Mouse (Mus musculus): Measurements from ENCODE around the gene Psg16. TPM values are rescaled to one million over a fixed set of nuclear protein-coding genes. Genes with fewer than 3 reads are reported as not detected.

The Psg16 gene
- total and polyA plus RNA-seq, 3 experiments = 0.10 to 0.16 TPM; not detected in 1

DNA sequence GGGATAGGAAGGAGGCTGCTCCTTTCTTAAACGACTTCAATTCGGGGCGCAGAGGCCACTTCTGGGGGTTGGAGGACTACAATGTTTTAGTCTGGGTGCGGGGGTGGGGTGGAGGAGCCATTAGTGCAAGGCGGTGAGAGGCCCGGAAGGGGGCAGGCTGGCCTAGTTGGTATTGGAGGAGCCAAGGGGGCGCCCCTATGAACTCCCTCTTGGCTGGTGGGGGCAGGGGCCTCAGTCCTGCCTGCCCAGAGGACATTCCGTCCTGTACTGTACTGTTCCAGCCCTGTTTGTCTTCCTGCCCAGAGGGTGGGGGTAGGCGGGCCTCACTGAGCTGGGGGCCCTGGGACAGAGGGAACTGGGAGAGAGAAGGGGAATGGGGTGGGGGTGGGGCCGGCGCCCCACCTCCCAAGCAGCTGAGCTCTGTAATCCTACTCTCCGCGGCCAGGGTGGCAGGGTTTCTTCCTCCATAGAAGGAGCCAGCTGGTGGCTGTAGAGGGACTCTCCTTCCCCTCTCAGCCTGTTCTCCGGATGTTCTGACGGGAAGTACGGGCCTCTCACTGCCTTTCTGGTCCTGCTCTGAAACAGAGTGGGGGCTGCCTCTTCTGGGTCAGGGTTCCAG is 15.7 kb upstream of the Psg16 start:
- peak; percentile 80 for TF ChIP-seq POLR2A (IDR thresholded peaks at IDR 0.05; ENCODE audit: insufficient read depth, low read depth, low read length)
- peak; percentile 100 for TF ChIP-seq EP300 (IDR thresholded peaks at IDR 0.05; ENCODE audit: insufficient read depth, low read depth, low read length)
- peak; percentile 61 for TF ChIP-seq CTCF (IDR thresholded peaks at IDR 0.05)
- Histone ChIP-seq H3K27me3 (ENCODE audit: control insufficient read depth, insufficient read depth, low read length) (no peaks in the 10 kb centered on the region), H3K9ac (ENCODE audit: low read depth, low read length) (peak overlapping the region; percentile 28), H3K4me3 (no peak overlapping the region), H3K79me2 (replicated peaks; ENCODE audit: control insufficient read depth, insufficient read depth, low read length) (no peaks in the 10 kb centered on the region), H3K36me3 (ENCODE audit: control insufficient read depth, insufficient read depth, low read length) (no peaks in the 10 kb centered on the region; the same call in 1 of the 2 replicates), H3K4me1 (ENCODE audit: control insufficient read depth, insufficient read depth, low read length) (peaks cover 28% of the 10 kb centered on the region), H3K27ac (peak overlapping the region; percentile 86)
- peak; percentile 88 to 90 for DNase-seq
- intact Hi-C loops (cut with DNase I) = loop anchor here (2.0 to 10.0 kb wide), 2 partner anchors 213 to 653 kb away; partner anchors contain the start of gene Zc3h4
- WGBS = 6% methylated on average over 16 of the region's 16 CpGs

DNA sequence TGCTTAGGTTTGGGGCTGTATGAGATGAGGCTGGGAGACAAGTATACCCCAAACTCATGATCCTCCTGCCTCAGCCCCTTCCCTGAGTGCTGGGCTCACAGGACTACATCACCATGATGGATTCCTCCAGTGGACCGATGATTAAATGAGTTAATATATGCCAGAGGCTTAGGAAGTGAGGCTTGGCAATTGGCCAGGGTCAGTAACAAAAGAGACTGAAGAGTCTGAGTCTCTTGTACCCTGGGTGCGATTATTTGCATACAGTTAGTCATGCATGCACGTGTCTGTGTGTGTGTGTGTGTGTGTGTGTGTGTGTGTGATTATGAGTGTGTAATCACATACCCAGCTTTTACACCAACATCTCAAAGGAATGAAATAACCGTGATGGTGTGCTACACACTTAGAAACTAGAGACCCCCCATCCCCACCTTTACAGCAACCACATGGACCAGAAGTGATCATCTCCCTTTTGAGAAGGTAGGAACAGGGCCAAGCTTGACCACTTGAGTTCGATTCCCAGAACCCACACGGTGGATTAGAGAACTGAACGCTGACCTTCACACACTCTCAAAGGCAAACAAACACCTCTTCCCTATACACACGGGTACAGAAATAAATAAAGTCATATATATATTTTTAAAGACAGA is 14.9 kb upstream of the Psg16 start:
- intact Hi-C loops (cut with DNase I) = loop anchor here (2.0 to 10.0 kb wide), 2 partner anchors 214 to 654 kb away; partner anchors contain the start of gene Zc3h4
- peak overlapping the region; percentile 86 for H3K27ac ChIP-seq
- no peaks in the 10 kb centered on the region; the same call in 1 of the 2 replicates for H3K36me3 ChIP-seq (ENCODE audit: control insufficient read depth, insufficient read depth, low read length)
- no peaks in the 10 kb centered on the region for H3K79me2 ChIP-seq (replicated peaks; ENCODE audit: control insufficient read depth, insufficient read depth, low read length)
- DNase-seq = peak in 1 of 2 experiments; percentile 48
- no peak overlapping the region for H3K4me3 ChIP-seq
- TF ChIP-seq POLR2A (IDR thresholded peaks at IDR 0.05; ENCODE audit: insufficient read depth, low read depth, low read length) = no peak
- TF ChIP-seq EP300 (IDR thresholded peaks at IDR 0.05; ENCODE audit: insufficient read depth, low read depth, low read length) = no peak
- no peaks in the 10 kb centered on the region for H3K27me3 ChIP-seq (ENCODE audit: control insufficient read depth, insufficient read depth, low read length)
- WGBS = 24% methylated on average over 8 of the region's 8 CpGs
- peaks cover 28% of the 10 kb centered on the region for H3K4me1 ChIP-seq (ENCODE audit: control insufficient read depth, insufficient read depth, low read length)
- H3K9ac ChIP-seq (ENCODE audit: low read depth, low read length) = peak overlapping the region; percentile 19

- no peaks in the 10 kb centered on the region; the same call in 1 of the 2 replicates for H3K36me3 ChIP-seq (ENCODE audit: control insufficient read depth, insufficient read depth, low read length)
- H3K4me3 ChIP-seq = no peak overlapping the region
- intact Hi-C loops (cut with DNase I) = loop anchor here (2.0 to 10.0 kb wide), 2 partner anchors 215 to 655 kb away; partner anchors contain the start of gene Zc3h4
- WGBS = 61% methylated on average over 3 of the region's 3 CpGs
- peak overlapping the region; percentile 86 for H3K27ac ChIP-seq
- peaks cover 28% of the 10 kb centered on the region for H3K4me1 ChIP-seq (ENCODE audit: control insufficient read depth, insufficient read depth, low read length)
- no peaks in the 10 kb centered on the region for H3K79me2 ChIP-seq (replicated peaks; ENCODE audit: control insufficient read depth, insufficient read depth, low read length)
- peak overlapping the region; percentile 2; the same call in 1 of the 2 replicates for H3K9ac ChIP-seq (ENCODE audit: low read depth, low read length)
- no peak for TF ChIP-seq CTCF (IDR thresholded peaks at IDR 0.05)
- no peak for TF ChIP-seq EP300 (IDR thresholded peaks at IDR 0.05; ENCODE audit: insufficient read depth, low read depth, low read length)
- no peak for TF ChIP-seq POLR2A (IDR thresholded peaks at IDR 0.05; ENCODE audit: insufficient read depth, low read depth, low read length)
- H3K27me3 ChIP-seq (ENCODE audit: control insufficient read depth, insufficient read depth, low read length) = no peaks in the 10 kb centered on the region
- DNase-seq = peak in 1 of 2 experiments; percentile 25
Observed at GRCm38 (mm10) chr7:17059463-17059844, 14.4 kb upstream of the Psg16 start.

GRCm38 (mm10) chr7:17060031-17060781 is 13.6 kb upstream of the Psg16 start:
- Histone ChIP-seq H3K79me2 (replicated peaks; ENCODE audit: control insufficient read depth, insufficient read depth, low read length) (no peaks in the 10 kb centered on the region), H3K27ac (peak overlapping the region; percentile 86), H3K4me1 (ENCODE audit: control insufficient read depth, insufficient read depth, low read length) (peaks cover 28% of the 10 kb centered on the region), H3K4me3 (peak overlapping the region; percentile 34), H3K27me3 (ENCODE audit: control insufficient read depth, insufficient read depth, low read length) (no peaks in the 10 kb centered on the region), H3K9ac (ENCODE audit: low read depth, low read length) (peak overlapping the region; percentile 67), H3K36me3 (ENCODE audit: control insufficient read depth, insufficient read depth, low read length) (no peaks in the 10 kb centered on the region; the same call in 1 of the 2 replicates)
- intact Hi-C loops (cut with DNase I) = no loop called here
- peak; percentile 95 to 98 for DNase-seq
- WGBS = 7% methylated on average over 9 of the region's 9 CpGs
- peak; percentile 88 for TF ChIP-seq EP300 (IDR thresholded peaks at IDR 0.05; ENCODE audit: insufficient read depth, low read depth, low read length)
- TF ChIP-seq CTCF (IDR thresholded peaks at IDR 0.05) = no peak
- TF ChIP-seq POLR2A (IDR thresholded peaks at IDR 0.05; ENCODE audit: insufficient read depth, low read depth, low read length) = peak; percentile 90

GRCm38 (mm10) chr7:17060782-17061605 is 12.8 kb upstream of the Psg16 start:
- H3K4me1 ChIP-seq (ENCODE audit: control insufficient read depth, insufficient read depth, low read length) = peaks cover 28% of the 10 kb centered on the region

More at GRCm38 (mm10) chr7:17060782-17061605, 12.8 kb upstream of the Psg16 start:
- no peaks in the 10 kb centered on the region; the same call in 1 of the 2 replicates for H3K36me3 ChIP-seq (ENCODE audit: control insufficient read depth, insufficient read depth, low read length)
- no peak for TF ChIP-seq EP300 (IDR thresholded peaks at IDR 0.05; ENCODE audit: insufficient read depth, low read depth, low read length)
- peak; percentile 54 for TF ChIP-seq CTCF (IDR thresholded peaks at IDR 0.05)
- 0 out of 2 replicates have a peak, but pooled peaks have one; percentile 47 for TF ChIP-seq POLR2A (IDR thresholded peaks at IDR 0.05; ENCODE audit: insufficient read depth, low read depth, low read length)
- DNase-seq = peak; percentile 58 to 68
- H3K27ac ChIP-seq = peak overlapping the region; percentile 86
- intact Hi-C loops (cut with DNase I) = no loop called here
- H3K27me3 ChIP-seq (ENCODE audit: control insufficient read depth, insufficient read depth, low read length) = no peaks in the 10 kb centered on the region
- WGBS = 40% methylated on average over 22 of the region's 22 CpGs
- H3K79me2 ChIP-seq (replicated peaks; ENCODE audit: control insufficient read depth, insufficient read depth, low read length) = no peaks in the 10 kb centered on the region
- peak overlapping the region; percentile 67 for H3K9ac ChIP-seq (ENCODE audit: low read depth, low read length)
- H3K4me3 ChIP-seq = peak overlapping the region; percentile 34
